Mouse (Mus musculus): ENCODE data around the gene Inpp4a. TPM values are rescaled to one million over a fixed set of nuclear protein-coding genes. Genes with fewer than 3 reads are reported as not detected.
A peak's percentile ranks its signal among the peaks of the same experiment; 100 is the strongest.

Gene Inpp4a
- polyA plus RNA-seq, 1 experiment from 2014 or later: 13.3 TPM

DNA sequence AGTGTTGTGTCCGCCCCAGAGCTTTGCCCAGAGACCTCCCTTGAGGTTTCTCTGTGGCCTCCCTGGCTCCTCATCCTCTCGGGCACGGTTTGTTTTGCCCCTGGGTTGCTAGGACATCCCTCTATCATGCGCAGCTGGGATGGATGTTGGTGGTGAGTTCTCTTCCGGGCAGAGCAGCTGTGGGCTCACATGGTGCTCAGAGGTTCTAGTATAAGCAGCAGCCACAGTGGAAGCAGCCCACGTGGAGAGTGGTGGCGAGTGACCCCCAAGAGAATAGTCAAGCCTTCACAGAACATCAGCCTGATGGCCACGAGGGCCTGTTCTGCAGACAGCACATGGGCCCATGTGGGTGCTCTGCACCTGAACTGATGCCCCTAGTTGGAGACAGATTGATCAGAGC is 107.6 kb downstream of the Inpp4a start:
- Histone ChIP-seq H3K9me3 (ENCODE audit: control insufficient read depth, low read length) (no peaks in the 10 kb centered on the region), H3K4me3 (ENCODE audit: low read length) (no peak overlapping the region), H3K4me1 (replicated peaks; ENCODE audit: control insufficient read depth, insufficient read depth, low read length) (no peaks in the 10 kb centered on the region), H3K36me3 (ENCODE audit: control insufficient read depth, insufficient read depth, low read length) (no peaks in the 10 kb centered on the region), H3K9ac (ENCODE audit: low read length) (no peak overlapping the region), H3K27ac (ENCODE audit: low read length) (no peak overlapping the region), H3K27me3 (ENCODE audit: control insufficient read depth, insufficient read depth, low read depth, low read length) (no peaks in the 10 kb centered on the region), H3K4me2 (ENCODE audit: low read depth, low read length) (no peak overlapping the region)
- WGBS: 86% methylated on average over 8 of the region's 8 CpGs
- no peak for ATAC-seq (ENCODE audit: low read depth)

DNA sequence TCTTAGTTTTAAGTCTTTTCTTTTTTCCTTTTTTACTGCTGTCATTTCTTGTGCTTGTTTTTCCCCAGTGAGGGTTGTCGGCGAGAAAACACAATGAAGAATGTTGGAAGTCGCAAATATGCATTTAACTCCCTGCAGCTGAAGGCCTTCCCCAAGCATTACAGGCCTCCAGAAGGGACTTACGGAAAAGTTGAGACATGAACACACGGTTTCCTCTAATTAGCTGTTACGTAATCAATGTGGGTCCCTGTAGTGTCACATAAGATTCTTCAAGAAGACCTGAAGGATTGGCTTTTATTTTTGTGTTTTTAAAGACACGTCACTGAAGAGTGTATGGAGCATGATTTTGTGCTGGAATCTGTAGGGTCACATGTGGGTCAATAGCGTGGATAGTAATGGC is 108.4 kb downstream of the Inpp4a start:
- no peaks in the 10 kb centered on the region for H3K4me1 ChIP-seq (replicated peaks; ENCODE audit: control insufficient read depth, insufficient read depth, low read length)
- ATAC-seq (ENCODE audit: low read depth): no peak
- H3K4me2 ChIP-seq (ENCODE audit: low read depth, low read length): no peak overlapping the region
- no peak overlapping the region for H3K9ac ChIP-seq (ENCODE audit: low read length)
- H3K27ac ChIP-seq (ENCODE audit: low read length): no peak overlapping the region
- 70% methylated on average over 8 of the region's 8 CpGs for WGBS
- no peaks in the 10 kb centered on the region for H3K27me3 ChIP-seq (ENCODE audit: control insufficient read depth, insufficient read depth, low read depth, low read length)
- H3K4me3 ChIP-seq (ENCODE audit: low read length): no peak overlapping the region
- no peaks in the 10 kb centered on the region for H3K36me3 ChIP-seq (ENCODE audit: control insufficient read depth, insufficient read depth, low read length)
- no peaks in the 10 kb centered on the region for H3K9me3 ChIP-seq (ENCODE audit: control insufficient read depth, low read length)

DNA sequence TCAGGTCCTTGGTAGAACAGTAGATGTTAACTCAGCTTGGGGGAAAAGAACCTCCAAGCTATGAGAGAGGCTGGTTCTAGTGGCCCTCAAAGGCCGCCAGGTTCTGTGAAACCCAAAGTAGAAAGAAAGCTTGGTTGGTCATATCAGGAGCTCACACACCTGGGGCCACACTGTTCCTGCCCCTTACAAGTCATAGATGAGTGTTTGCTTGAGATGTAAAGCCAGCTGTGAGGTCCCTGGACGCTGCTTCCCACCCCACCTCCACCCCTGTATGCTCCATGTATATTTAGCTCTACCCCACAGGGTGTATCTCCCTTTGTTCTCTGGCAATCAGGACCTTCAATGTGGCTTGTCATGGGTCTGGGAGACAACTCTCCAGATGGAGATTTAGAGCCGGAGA is 109.0 kb downstream of the Inpp4a start:
- WGBS: 57% methylated on average over 3 of the region's 3 CpGs
- no peak for ATAC-seq (ENCODE audit: low read depth)
- no peak overlapping the region for H3K27ac ChIP-seq (ENCODE audit: low read length)
- H3K4me3 ChIP-seq (ENCODE audit: low read length): no peak overlapping the region
- H3K27me3 ChIP-seq (ENCODE audit: control insufficient read depth, insufficient read depth, low read depth, low read length): no peaks in the 10 kb centered on the region
- H3K4me2 ChIP-seq (ENCODE audit: low read depth, low read length): no peak overlapping the region
- no peaks in the 10 kb centered on the region for H3K36me3 ChIP-seq (ENCODE audit: control insufficient read depth, insufficient read depth, low read length)
- no peaks in the 10 kb centered on the region for H3K9me3 ChIP-seq (ENCODE audit: control insufficient read depth, low read length)
- H3K9ac ChIP-seq (ENCODE audit: low read length): no peak overlapping the region
- H3K4me1 ChIP-seq (replicated peaks; ENCODE audit: control insufficient read depth, insufficient read depth, low read length): no peaks in the 10 kb centered on the region

- Histone ChIP-seq H3K9ac (ENCODE audit: low read length) (no peak overlapping the region), H3K4me1 (replicated peaks; ENCODE audit: control insufficient read depth, insufficient read depth, low read length) (no peaks in the 10 kb centered on the region), H3K4me2 (ENCODE audit: low read depth, low read length) (no peak overlapping the region), H3K9me3 (ENCODE audit: control insufficient read depth, low read length) (no peaks in the 10 kb centered on the region), H3K27me3 (ENCODE audit: control insufficient read depth, insufficient read depth, low read depth, low read length) (no peaks in the 10 kb centered on the region), H3K4me3 (ENCODE audit: low read length) (no peak overlapping the region), H3K27ac (ENCODE audit: low read length) (no peak overlapping the region), H3K36me3 (ENCODE audit: control insufficient read depth, insufficient read depth, low read length) (no peaks in the 10 kb centered on the region)
- no peak for ATAC-seq (ENCODE audit: low read depth)
Measured at GRCm38 (mm10) chr1:37409647-37410046, 110.0 kb downstream of the Inpp4a start.

GRCm38 (mm10) chr1:37415394-37415793 is 115.7 kb downstream of the Inpp4a start:
- no peak overlapping the region for H3K4me2 ChIP-seq (ENCODE audit: low read depth, low read length)
- H3K27me3 ChIP-seq (ENCODE audit: control insufficient read depth, insufficient read depth, low read depth, low read length): no peaks in the 10 kb centered on the region
- ATAC-seq (ENCODE audit: low read depth): no peak
- no peak overlapping the region for H3K4me3 ChIP-seq (ENCODE audit: low read length)
- H3K9ac ChIP-seq (ENCODE audit: low read length): no peak overlapping the region
- peaks cover 19% of the 10 kb centered on the region for H3K36me3 ChIP-seq (ENCODE audit: control insufficient read depth, insufficient read depth, low read length)
- WGBS: 87% methylated on average over 1 of the region's 1 CpGs
- H3K4me1 ChIP-seq (replicated peaks; ENCODE audit: control insufficient read depth, insufficient read depth, low read length): no peaks in the 10 kb centered on the region
- H3K27ac ChIP-seq (ENCODE audit: low read length): no peak overlapping the region
- no peaks in the 10 kb centered on the region for H3K9me3 ChIP-seq (ENCODE audit: control insufficient read depth, low read length)

DNA sequence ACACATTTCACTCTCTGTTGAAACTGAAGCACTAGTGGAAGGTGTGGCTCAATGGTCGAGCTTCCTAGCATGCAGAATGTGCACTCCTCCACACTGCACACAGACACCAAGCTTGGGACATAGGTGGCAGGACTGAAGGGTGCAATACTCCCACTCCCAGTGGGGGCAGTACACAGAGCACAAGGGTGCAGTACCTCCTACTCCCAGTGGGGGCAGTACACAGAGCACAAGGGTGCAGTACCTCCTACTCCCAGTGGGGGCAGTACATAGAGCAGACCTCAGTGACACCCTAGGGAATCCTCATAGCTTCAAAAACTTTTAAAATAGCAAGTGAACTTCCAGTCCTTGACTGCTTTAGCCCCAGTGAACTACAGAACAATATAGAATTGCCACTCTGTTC is 119.8 kb downstream of the Inpp4a start:
- ATAC-seq (ENCODE audit: low read depth): no peak
- H3K36me3 ChIP-seq (ENCODE audit: control insufficient read depth, insufficient read depth, low read length): peaks cover 24% of the 10 kb centered on the region
- H3K4me3 ChIP-seq (ENCODE audit: low read length): no peak overlapping the region
- WGBS: 79% methylated on average over 1 of the region's 1 CpGs
- no peak overlapping the region for H3K4me2 ChIP-seq (ENCODE audit: low read depth, low read length)
- no peaks in the 10 kb centered on the region; the same call in 1 of the 2 replicates for H3K9me3 ChIP-seq (ENCODE audit: control insufficient read depth, low read length)
- no peaks in the 10 kb centered on the region for H3K27me3 ChIP-seq (ENCODE audit: control insufficient read depth, insufficient read depth, low read depth, low read length)
- no peak overlapping the region for H3K27ac ChIP-seq (ENCODE audit: low read length)
- no peaks in the 10 kb centered on the region for H3K4me1 ChIP-seq (replicated peaks; ENCODE audit: control insufficient read depth, insufficient read depth, low read length)
- no peak overlapping the region for H3K9ac ChIP-seq (ENCODE audit: low read length)

DNA sequence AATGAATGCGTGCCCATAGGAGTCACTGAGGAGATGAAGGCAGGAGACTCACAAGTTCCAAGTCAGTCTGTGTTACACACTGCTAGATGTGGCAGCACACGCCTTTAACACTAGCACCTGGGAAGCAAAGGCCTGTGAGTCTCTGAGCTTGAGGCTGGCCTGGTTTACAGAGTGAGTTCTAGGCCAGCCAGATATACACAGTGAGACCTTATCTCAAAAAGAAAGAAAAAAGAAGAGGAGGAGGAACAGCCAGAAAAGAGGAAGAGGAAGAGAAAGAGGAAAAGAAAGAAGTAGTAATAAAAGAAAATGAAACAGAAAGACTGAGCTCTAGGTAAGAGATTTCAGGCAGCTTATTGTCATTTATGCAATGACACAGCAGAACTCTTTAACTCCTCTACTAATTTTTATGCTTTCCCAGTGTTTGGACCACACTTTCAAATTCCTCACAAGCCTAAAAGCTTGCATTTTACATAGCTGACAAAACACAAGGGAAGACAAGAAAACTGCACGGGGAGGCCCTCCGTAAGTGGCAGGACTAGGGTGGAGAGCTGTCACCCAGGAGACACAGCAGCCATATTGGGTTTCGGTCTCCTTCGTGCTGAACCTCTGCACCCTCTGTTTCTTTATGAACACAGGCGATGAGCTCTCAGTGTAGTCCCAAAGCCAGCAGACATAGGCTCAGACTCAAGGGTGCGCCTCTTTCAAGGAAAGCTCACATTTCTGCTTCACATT is 127.6 kb downstream of the Inpp4a start:
- H3K4me2 ChIP-seq (ENCODE audit: low read depth, low read length): no peak overlapping the region
- no peak overlapping the region for H3K27ac ChIP-seq (ENCODE audit: low read length)
- H3K9ac ChIP-seq (ENCODE audit: low read length): no peak overlapping the region
- WGBS: 93% methylated on average over 8 of the region's 8 CpGs
- H3K4me3 ChIP-seq (ENCODE audit: low read length): no peak overlapping the region
- no peak for ATAC-seq (ENCODE audit: low read depth)
- H3K4me1 ChIP-seq (replicated peaks; ENCODE audit: control insufficient read depth, insufficient read depth, low read length): peaks cover 19% of the 10 kb centered on the region
- peaks cover 16% of the 10 kb centered on the region for H3K36me3 ChIP-seq (ENCODE audit: control insufficient read depth, insufficient read depth, low read length)
- no peaks in the 10 kb centered on the region; the same call in 1 of the 2 replicates for H3K9me3 ChIP-seq (ENCODE audit: control insufficient read depth, low read length)
- no peaks in the 10 kb centered on the region for H3K27me3 ChIP-seq (ENCODE audit: control insufficient read depth, insufficient read depth, low read depth, low read length)

DNA sequence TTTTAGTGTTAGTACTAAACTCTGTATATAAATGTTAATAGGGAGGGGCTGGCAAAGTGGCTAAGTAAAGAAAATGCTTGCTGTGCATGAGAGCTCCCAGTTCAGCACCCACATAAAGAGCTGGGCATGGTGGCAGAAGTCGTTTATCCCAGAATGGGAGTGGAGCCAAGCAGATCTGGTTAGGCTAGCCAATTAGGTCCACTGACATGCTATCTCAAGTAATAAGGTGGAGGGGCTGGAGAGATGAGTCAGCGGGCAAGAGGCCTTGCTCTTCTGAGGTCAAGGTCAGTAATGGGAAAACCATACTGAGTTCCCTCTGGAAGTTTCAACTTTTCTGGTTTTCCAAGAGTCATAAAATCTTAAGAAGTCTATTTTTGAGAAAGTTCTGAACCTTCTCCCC is 129.2 kb downstream of the Inpp4a start:
- Histone ChIP-seq H3K9me3 (ENCODE audit: control insufficient read depth, low read length) (no peaks in the 10 kb centered on the region; the same call in 1 of the 2 replicates), H3K36me3 (ENCODE audit: control insufficient read depth, insufficient read depth, low read length) (peaks cover 29% of the 10 kb centered on the region), H3K27ac (ENCODE audit: low read length) (no peak overlapping the region), H3K9ac (ENCODE audit: low read length) (peak overlapping the region; percentile 77), H3K4me1 (replicated peaks; ENCODE audit: control insufficient read depth, insufficient read depth, low read length) (peaks cover 19% of the 10 kb centered on the region), H3K27me3 (ENCODE audit: control insufficient read depth, insufficient read depth, low read depth, low read length) (no peaks in the 10 kb centered on the region), H3K4me2 (ENCODE audit: low read depth, low read length) (peak overlapping the region; percentile 94), H3K4me3 (ENCODE audit: low read length) (peak overlapping the region; percentile 93)
- WGBS: 65% methylated on average over 2 of the region's 2 CpGs
- ATAC-seq (ENCODE audit: low read depth): no peak

GRCm38 (mm10) chr1:37429366-37430296 is 130.0 kb downstream of the Inpp4a start, which contains the start of the genes Coa5 and Unc50:
TSS of gene Coa5 (minus strand) at chr1:37430103.
TSS of gene Unc50 (plus strand) at chr1:37430139.
- Histone ChIP-seq H3K27me3 (ENCODE audit: control insufficient read depth, insufficient read depth, low read depth, low read length) (no peaks in the 10 kb centered on the region), H3K9me3 (ENCODE audit: control insufficient read depth, low read length) (no peaks in the 10 kb centered on the region), H3K36me3 (ENCODE audit: control insufficient read depth, insufficient read depth, low read length) (peaks cover 26% of the 10 kb centered on the region), H3K4me2 (ENCODE audit: low read depth, low read length) (peak within 1 kb of the TSS; percentile 94), H3K9ac (ENCODE audit: low read length) (peak within 1 kb of the TSS; percentile 93), H3K4me1 (replicated peaks; ENCODE audit: control insufficient read depth, insufficient read depth, low read length) (peaks cover 19% of the 10 kb centered on the region), H3K27ac (ENCODE audit: low read length) (peak within 1 kb of the TSS; percentile 70), H3K4me3 (ENCODE audit: low read length) (peak within 1 kb of the TSS; percentile 93)
- peak; percentile 99 for ATAC-seq (ENCODE audit: low read depth)
- WGBS: under 1% methylated on average over 57 of the region's 57 CpGs
